Mouse (Mus musculus): ENCODE measurements around the gene Olfr1369-ps1.
"Not testable (repeated sequence)": the region's sequence is repeated elsewhere in the genome, so short reads cannot be mapped to it uniquely, and the experiment has no call there.

The Olfr1369-ps1 gene

GRCm38 (mm10) chr13:21111183-21111582 is at the start of gene Olfr1369-ps1:
Gene Olfr1369-ps1, plus strand, starts transcription at chr13:21111483.
- DNase-seq (ENCODE audit: extremely low read depth, low read depth, low spot score), result not testable (repeated sequence)

GRCm38 (mm10) chr13:21066021-21066420 is 45.3 kb upstream of the Olfr1369-ps1 start:
- no peak for DNase-seq (ENCODE audit: extremely low read depth, low read depth, low spot score)

- DNase-seq (ENCODE audit: extremely low read depth, low read depth, low spot score), result no peak
These were observed 36.4 kb upstream of the Olfr1369-ps1 start, which contains the start of gene Olfr1370 for GRCm38 (mm10) chr13:21074847-21075246. Gene Olfr1370, minus strand, starts transcription at chr13:21074947.

- DNase-seq (ENCODE audit: extremely low read depth, low read depth, low spot score), result no peak
These were observed 28.6 kb upstream of the Olfr1369-ps1 start for GRCm38 (mm10) chr13:21082686-21083085.

GRCm38 (mm10) chr13:21109759-21110158 is 1.5 kb upstream of the Olfr1369-ps1 start:
- no peak for DNase-seq (ENCODE audit: extremely low read depth, low read depth, low spot score)

- no peak for DNase-seq (ENCODE audit: extremely low read depth, low read depth, low spot score)
These were observed 842 bp upstream of the Olfr1369-ps1 start for GRCm38 (mm10) chr13:21110441-21110840.

GRCm38 (mm10) chr13:21114121-21114520 is 2.8 kb downstream of the Olfr1369-ps1 start:
- DNase-seq (ENCODE audit: extremely low read depth, low read depth, low spot score), result no peak

GRCm38 (mm10) chr13:21129339-21129738 is 18.1 kb downstream of the Olfr1369-ps1 start, which contains the start of gene Olfr263:
Gene Olfr263, plus strand, starts transcription at chr13:21129639.
- not testable (repeated sequence) for DNase-seq (ENCODE audit: extremely low read depth, low read depth, low spot score)

GRCm38 (mm10) chr13:21142421-21142820 is 31.1 kb downstream of the Olfr1369-ps1 start:
- no peak for DNase-seq (ENCODE audit: extremely low read depth, low read depth, low spot score)

- DNase-seq (ENCODE audit: extremely low read depth, low read depth, low spot score), result no peak
These were observed 34.5 kb downstream of the Olfr1369-ps1 start, which contains the start of gene Olfr1368 for GRCm38 (mm10) chr13:21145767-21146166. Gene Olfr1368, minus strand, starts transcription at chr13:21145867.

GRCm38 (mm10) chr13:21155888-21156287 is 44.6 kb downstream of the Olfr1369-ps1 start:
- DNase-seq (ENCODE audit: extremely low read depth, low read depth, low spot score), result no peak

- DNase-seq (ENCODE audit: extremely low read depth, low read depth, low spot score), result no peak
These were observed 46.8 kb downstream of the Olfr1369-ps1 start for GRCm38 (mm10) chr13:21158071-21158470.

GRCm38 (mm10) chr13:21158785-21159474 is 47.6 kb downstream of the Olfr1369-ps1 start:
- DNase-seq (ENCODE audit: extremely low read depth, low read depth, low spot score), result no peak

- DNase-seq (ENCODE audit: extremely low read depth, low read depth, low spot score), result no peak
These were observed 48.2 kb downstream of the Olfr1369-ps1 start for GRCm38 (mm10) chr13:21159475-21159819.

- no peak for DNase-seq (ENCODE audit: extremely low read depth, low read depth, low spot score)
These were observed 48.8 kb downstream of the Olfr1369-ps1 start for GRCm38 (mm10) chr13:21160041-21160511.

GRCm38 (mm10) chr13:21160657-21161590 is 49.6 kb downstream of the Olfr1369-ps1 start:
- DNase-seq (ENCODE audit: extremely low read depth, low read depth, low spot score), result no peak

GRCm38 (mm10) chr13:21161591-21161990 is 50.3 kb downstream of the Olfr1369-ps1 start:
- no peak for DNase-seq (ENCODE audit: extremely low read depth, low read depth, low spot score)

- DNase-seq (ENCODE audit: extremely low read depth, low read depth, low spot score), result no peak
These were observed 51.3 kb downstream of the Olfr1369-ps1 start for GRCm38 (mm10) chr13:21162591-21162990.

GRCm38 (mm10) chr13:21166936-21167909 is 55.9 kb downstream of the Olfr1369-ps1 start:
- DNase-seq (ENCODE audit: extremely low read depth, low read depth, low spot score), result no peak

- no peak for DNase-seq (ENCODE audit: extremely low read depth, low read depth, low spot score)
These were observed 56.6 kb downstream of the Olfr1369-ps1 start for GRCm38 (mm10) chr13:21167910-21168300.
